Mouse (Mus musculus): ENCODE data around the gene Fmo9.

The Fmo9 gene

DNA sequence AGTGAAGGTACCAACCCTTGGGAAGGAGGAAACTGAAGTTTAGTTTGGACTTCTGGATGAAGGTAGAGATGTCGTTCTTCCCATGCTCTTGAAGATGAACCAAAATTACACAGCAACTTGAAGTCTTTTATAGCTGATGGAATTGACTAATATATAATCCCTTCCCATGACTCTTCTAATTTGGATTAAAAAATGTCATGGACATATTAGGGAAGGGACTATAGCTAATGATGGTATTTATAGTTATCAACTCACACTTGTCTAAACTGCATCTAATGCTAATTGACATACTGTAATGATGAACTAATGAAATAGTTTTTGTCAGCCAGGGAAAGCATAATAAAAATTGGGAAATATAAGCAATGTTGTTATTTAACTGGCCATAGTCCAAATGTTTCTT is at the start of gene Fmo9:
Fmo9 (minus strand) TSS at position 101 of the 400 bp plus-strand sequence.
- DNase-seq (ENCODE audit: low spot score): no peak

DNA sequence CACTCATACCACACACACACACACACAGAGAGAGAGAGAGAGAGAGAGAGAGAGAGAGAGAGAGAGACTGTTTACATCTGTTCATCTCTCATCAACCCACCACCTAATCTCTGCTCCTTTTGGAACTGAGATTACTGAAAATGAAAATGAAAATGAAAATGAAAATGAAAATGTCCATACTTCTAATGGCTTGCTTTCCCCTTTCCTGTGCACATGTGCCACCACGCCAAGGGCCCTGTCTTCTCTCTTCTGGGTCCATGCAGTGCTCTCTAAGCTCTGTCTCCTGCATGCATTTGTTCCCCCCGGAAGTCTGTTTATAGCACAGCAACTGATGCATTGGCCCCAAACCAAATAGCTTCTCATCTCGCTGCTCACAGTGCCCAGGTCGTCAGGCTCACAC is 49.2 kb upstream of the Fmo9 start:
- DNase-seq (ENCODE audit: low spot score): no peak

DNA sequence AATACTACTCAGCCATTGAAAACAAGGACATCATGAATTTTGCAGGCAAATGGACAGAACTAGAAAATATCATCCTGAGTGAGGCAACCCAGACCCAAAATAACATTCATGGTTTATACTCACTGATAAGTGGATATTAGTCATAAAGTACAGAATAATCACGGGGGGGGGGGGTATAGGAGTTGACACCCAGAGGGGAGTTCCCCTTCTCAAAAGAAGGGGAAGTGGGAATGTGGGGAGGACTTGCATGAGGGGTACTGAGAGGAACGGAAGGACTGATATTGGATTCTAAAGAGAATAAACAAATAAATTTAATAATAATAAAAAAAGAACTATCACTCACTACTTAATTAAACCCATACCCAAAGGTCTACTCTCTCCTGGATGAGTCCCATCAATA is 48.6 kb upstream of the Fmo9 start:
- no peak for DNase-seq (ENCODE audit: low spot score)

DNA sequence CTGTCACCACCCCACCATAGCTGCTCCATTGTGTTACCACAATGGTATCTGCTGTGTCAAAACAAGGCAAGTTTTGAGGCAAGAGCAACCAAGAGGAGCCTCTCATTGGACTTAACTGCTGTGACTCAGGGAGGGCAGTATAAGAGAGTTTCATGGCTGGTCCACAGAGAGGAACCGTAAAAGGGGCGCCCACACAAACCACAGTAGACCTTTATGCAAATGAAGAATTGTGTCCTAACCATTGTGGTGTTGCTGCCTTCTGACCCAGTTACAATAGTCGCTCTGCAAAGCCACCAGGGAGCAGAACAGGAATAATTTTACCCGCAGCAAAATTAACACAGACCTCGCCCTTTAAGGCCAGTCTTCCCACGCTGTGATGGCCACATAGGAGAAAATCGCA is 29.2 kb upstream of the Fmo9 start:
- DNase-seq (ENCODE audit: low spot score): no peak

DNA sequence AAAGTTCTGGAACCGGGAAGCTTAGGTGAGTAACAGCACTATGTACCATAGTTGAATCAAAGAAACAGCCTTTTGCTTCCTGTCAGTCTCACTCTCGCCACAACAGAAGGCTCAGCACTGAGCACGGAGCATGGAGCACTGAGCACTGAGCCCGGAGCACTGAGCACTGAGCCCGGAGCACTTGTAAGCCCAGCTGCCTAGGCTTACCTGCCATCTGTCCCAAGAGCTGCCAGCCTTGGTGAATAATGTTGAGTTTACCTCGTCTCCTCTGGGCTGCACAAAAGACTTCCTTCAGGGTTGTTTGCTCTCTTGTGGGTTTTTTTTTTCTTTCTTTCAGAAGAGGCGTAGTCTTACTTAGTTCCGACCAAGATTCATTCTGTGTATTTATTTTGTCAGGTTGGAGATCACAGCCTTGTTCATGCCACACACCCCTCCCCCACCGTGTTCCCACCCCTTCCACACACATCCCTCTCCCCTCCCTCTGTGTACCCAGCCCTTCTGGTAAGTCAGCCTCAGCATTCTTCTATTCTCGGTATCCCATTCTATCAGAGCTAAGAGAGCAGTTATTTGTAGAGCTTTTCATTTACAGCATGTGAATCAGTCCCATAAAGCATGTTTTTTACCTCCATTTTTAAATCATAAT is 20.7 kb upstream of the Fmo9 start:
- DNase-seq (ENCODE audit: low spot score): no peak

DNA sequence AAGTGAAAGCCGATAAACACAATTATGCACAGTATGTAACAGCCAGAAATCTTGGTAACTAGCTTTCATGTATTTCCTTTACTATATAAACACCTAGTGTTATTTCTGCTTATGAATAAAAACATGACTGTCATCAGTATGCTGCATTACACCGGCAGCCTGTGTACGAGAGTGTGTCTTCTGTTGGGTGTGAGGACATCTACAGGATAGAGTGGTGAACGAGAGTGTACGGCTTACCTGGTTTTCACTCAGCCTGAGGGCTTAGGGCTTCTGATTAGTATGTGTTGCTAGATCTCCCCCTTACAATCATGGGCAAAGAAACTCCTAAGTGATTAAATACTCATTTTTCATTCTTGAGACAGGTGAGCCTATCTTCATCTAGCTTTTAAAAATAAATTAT is 12.4 kb downstream of the Fmo9 start:
- DNase-seq (ENCODE audit: low spot score): no peak

DNA sequence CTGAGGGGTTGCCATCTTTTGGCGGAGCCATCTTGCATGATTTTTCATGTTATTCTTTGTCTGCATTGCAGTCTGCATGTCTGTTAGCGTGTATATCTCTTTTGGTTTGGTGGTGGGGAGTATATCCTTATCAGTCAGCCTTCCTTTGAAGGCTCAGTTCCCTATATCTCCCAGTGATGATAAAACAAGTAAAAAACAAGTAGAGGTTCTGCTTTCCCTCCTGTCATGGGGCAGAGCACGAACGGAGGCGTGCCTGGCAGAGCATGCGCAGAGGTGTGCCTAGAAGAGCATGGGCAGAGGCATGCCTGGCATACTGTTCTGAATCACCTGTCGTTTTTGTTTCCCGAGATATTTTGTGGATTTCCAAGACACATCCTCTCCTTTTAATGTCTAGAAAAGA is 20.8 kb downstream of the Fmo9 start:
- no peak for DNase-seq (ENCODE audit: low spot score)

DNA sequence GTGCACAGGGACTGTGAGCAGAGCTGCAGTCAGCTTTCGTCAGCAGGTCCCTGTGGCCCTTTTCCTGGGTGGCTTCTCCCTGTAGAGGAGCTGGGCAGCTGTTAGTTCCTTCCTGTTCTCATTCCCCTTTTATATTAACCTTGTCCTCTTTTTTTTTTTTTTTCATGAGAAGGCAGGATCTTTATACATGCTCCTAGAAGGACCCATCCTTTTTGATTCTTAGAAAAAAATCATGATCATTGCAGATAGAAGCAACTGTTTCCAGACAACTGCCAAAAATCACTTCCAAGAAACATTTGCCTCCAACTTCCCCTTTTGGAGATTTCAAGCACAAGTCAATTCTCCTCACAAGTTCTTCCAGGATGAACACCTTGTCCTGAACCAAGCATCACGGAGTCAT is 34.1 kb downstream of the Fmo9 start, which contains the start of gene Gm4847:
Gm4847 (minus strand) TSS at position 101 of the 400 bp plus-strand sequence.
- DNase-seq (ENCODE audit: low spot score): no peak
